8 mouse cellular contexts compared by ENCODE assay signal in genomic region chr11:102276411-102276915, GRCm38 (mm10). TPM values are rescaled to one million over a fixed set of nuclear protein-coding genes. Genes with fewer than 3 reads are reported as not detected.
DNase-seq lines count a peak whose midpoint lies in the region; ATAC-seq and TF ChIP-seq lines count a peak whose summit lies in the region.

No protein-coding gene starts in this region.

- no peaks in the 10 kb centered on the region for H3K36me3 ChIP-seq in spleen, adult 2 months (ENCODE audit: control insufficient read depth, insufficient read depth, low read length)
- no peaks in the 10 kb centered on the region for H3K36me3 ChIP-seq in heart, embryonic 16.5 days (ENCODE audit: control insufficient read depth, insufficient read depth)
- H3K36me3 ChIP-seq in limb, embryonic 13.5 days = no peaks in the 10 kb centered on the region
- no peaks in the 10 kb centered on the region for H3K36me3 ChIP-seq in neural tube, embryonic 11.5 days (ENCODE audit: control insufficient read depth, insufficient read depth, low read length)

- peak; percentile 73 for ATAC-seq in heart, embryonic 16.5 days (replicated peaks; ENCODE audit: extremely low read depth, insufficient read depth, low FRiP score)
- peak; percentile 75 for ATAC-seq in limb, embryonic 13.5 days (ENCODE audit: low FRiP score, low read depth)
- peak; percentile 35 for ATAC-seq in neural tube, embryonic 11.5 days (ENCODE audit: insufficient read depth, low FRiP score, low TSS enrichment)

- no peak for TF ChIP-seq CTCF in spleen, adult 2 months (IDR thresholded peaks at IDR 0.05; ENCODE audit: extremely low read depth, insufficient read depth, insufficient read length, insufficient replicate concordance)

- DNase-seq in adrenal gland, adult 2 months = peak; percentile 70
- DNase-seq in adrenal gland, adult 18-20 months (ENCODE audit: low spot score in 2 of 2) = no peak
- DNase-seq in spleen, adult 2 months (ENCODE audit: low read depth in 1 of 2, low spot score in 2 of 2) = no peak
- DNase-seq in spleen, adult 12 weeks (ENCODE audit: low spot score) = no peak
- peak; percentile 68 for DNase-seq in neural tube, embryonic 11.5 days (ENCODE audit: low spot score)
- no peak for DNase-seq in urinary bladder, adult 2 months (ENCODE audit: low spot score)

- no peak for TF ChIP-seq POLR2A in spleen, adult 2 months (IDR thresholded peaks at IDR 0.05; ENCODE audit: low read depth, low read length)

- H3K9ac ChIP-seq in heart, embryonic 16.5 days (ENCODE audit: low read length) = peak overlapping the region; percentile 72
- H3K9ac ChIP-seq in limb, embryonic 13.5 days = peak overlapping the region; percentile 76
- peak overlapping the region; percentile 49 for H3K9ac ChIP-seq in neural tube, embryonic 11.5 days (ENCODE audit: low read length)

- H3K27me3 ChIP-seq in spleen, adult 2 months (ENCODE audit: control insufficient read depth, insufficient read depth, low read length) = no peaks in the 10 kb centered on the region
- H3K27me3 ChIP-seq in heart, embryonic 16.5 days (ENCODE audit: control insufficient read depth, insufficient read depth, low read length) = 0 out of 2 replicates have a peak, but pooled peaks cover 4% of the 10 kb centered on the region
- H3K27me3 ChIP-seq in limb, embryonic 13.5 days = peaks cover 8% of the 10 kb centered on the region
- peaks cover 3% of the 10 kb centered on the region; the same call in 1 of the 2 replicates for H3K27me3 ChIP-seq in neural tube, embryonic 11.5 days (ENCODE audit: control insufficient read depth, insufficient read depth, low read length)

- no peaks in the 10 kb centered on the region for H3K9me3 ChIP-seq in heart, embryonic 16.5 days (replicated peaks; ENCODE audit: control insufficient read depth, low read length)
- H3K9me3 ChIP-seq in limb, embryonic 13.5 days = no peaks in the 10 kb centered on the region
- no peaks in the 10 kb centered on the region for H3K9me3 ChIP-seq in neural tube, embryonic 11.5 days (ENCODE audit: control insufficient read depth, low read length)

- H3K4me3 ChIP-seq in spleen, adult 2 months (ENCODE audit: extremely low read depth, insufficient read depth, insufficient read length) = peak overlapping the region; percentile 7; the same call in 1 of the 2 replicates
- H3K4me3 ChIP-seq in heart, embryonic 16.5 days (ENCODE audit: low read length) = peak overlapping the region; percentile 51
- H3K4me3 ChIP-seq in limb, embryonic 13.5 days = peak overlapping the region; percentile 50
- peak overlapping the region; percentile 35 for H3K4me3 ChIP-seq in neural tube, embryonic 11.5 days (ENCODE audit: low read depth, low read length)

- H3K4me1 ChIP-seq in spleen, adult 2 months (ENCODE audit: control insufficient read depth, insufficient read depth, insufficient read length) = peaks cover 4% of the 10 kb centered on the region; the same call in 1 of the 2 replicates
- peaks cover 7% of the 10 kb centered on the region for H3K4me1 ChIP-seq in heart, embryonic 16.5 days (ENCODE audit: control insufficient read depth, insufficient read depth, low read length)
- H3K4me1 ChIP-seq in limb, embryonic 13.5 days = peaks cover 18% of the 10 kb centered on the region
- peaks cover 7% of the 10 kb centered on the region for H3K4me1 ChIP-seq in neural tube, embryonic 11.5 days (ENCODE audit: control insufficient read depth, insufficient read depth, low read length)

- no peak overlapping the region for H3K27ac ChIP-seq in spleen, adult 2 months (ENCODE audit: insufficient read depth, low read length)
- H3K27ac ChIP-seq in heart, embryonic 16.5 days (ENCODE audit: low read length) = no peak overlapping the region
- 0 out of 2 replicates have a peak overlapping the region, but pooled peaks have one; percentile 33 for H3K27ac ChIP-seq in limb, embryonic 13.5 days
- no peak overlapping the region for H3K27ac ChIP-seq in neural tube, embryonic 11.5 days (ENCODE audit: low read depth, low read length)

- H3K4me2 ChIP-seq in heart, embryonic 16.5 days (ENCODE audit: low read depth, low read length) = peak overlapping the region; percentile 82
- H3K4me2 ChIP-seq in limb, embryonic 13.5 days (replicated peaks) = peak overlapping the region; percentile 87
- H3K4me2 ChIP-seq in neural tube, embryonic 11.5 days (ENCODE audit: low read depth) = peak overlapping the region; percentile 74

- 2% methylated on average over 33 of the region's 33 CpGs for WGBS in spleen, adult 2 months
- 3% methylated on average over 33 of the region's 33 CpGs for WGBS in heart, embryonic 16.5 days
- 2% methylated on average over 33 of the region's 33 CpGs for WGBS in limb, embryonic 13.5 days
- WGBS in neural tube, embryonic 11.5 days = under 1% methylated on average over 33 of the region's 33 CpGs

RNA-seq across cellular contexts. Expression of gene Asb16, which starts 7.9 kb away (rescaled TPM):
- under 1 TPM; 0.12 to 0.45 TPM for total RNA-seq in adrenal gland, adult 2 months (2021)
- 0.75 and 0.95 TPM in 2 replicates for polyA plus RNA-seq in adrenal gland, adult 2 months (2012; rRNA removed)
- under 1 TPM; 0.30 to 0.61 TPM for total RNA-seq in adrenal gland, adult 18-20 months (2021)
- polyA plus RNA-seq in spleen, adult 2 months (2012; rRNA removed) = 0.13 and 0.19 TPM in 2 replicates
- polyA plus RNA-seq in heart, embryonic 16.5 days (2015; fragmentation: Nextera tagmentation; extraction: Ambion mirVana) = 0.08 and 0.09 TPM in 2 replicates
- polyA plus RNA-seq in limb, embryonic 13.5 days (2015; fragmentation: Nextera tagmentation; extraction: Ambion mirVana) = 0.22 TPM in 2 replicates
- polyA plus RNA-seq in neural tube, embryonic 11.5 days (2014; fragmentation: Nextera tagmentation; extraction: Ambion mirVana) = not detected in 2 replicates
- 0.63 and 0.65 TPM in 2 replicates for polyA plus RNA-seq in urinary bladder, adult 2 months (2012; rRNA removed)

RNA-seq across cellular contexts. Expression of gene Tmub2, which starts 8.3 kb away (rescaled TPM):
- total RNA-seq in adrenal gland, adult 2 months (2021) = 10 to 100 TPM; 57.2 to 59.4 TPM
- polyA plus RNA-seq in adrenal gland, adult 2 months (2012; rRNA removed) = 55.8 and 58.9 TPM in 2 replicates
- 10 to 100 TPM; 43.3 to 55.3 TPM for total RNA-seq in adrenal gland, adult 18-20 months (2021)
- 31.6 and 41.1 TPM in 2 replicates for polyA plus RNA-seq in spleen, adult 2 months (2012; rRNA removed)
- polyA plus RNA-seq in heart, embryonic 16.5 days (2015; fragmentation: Nextera tagmentation; extraction: Ambion mirVana) = 42.6 and 44.9 TPM in 2 replicates
- 52.8 and 57.3 TPM in 2 replicates for polyA plus RNA-seq in limb, embryonic 13.5 days (2015; fragmentation: Nextera tagmentation; extraction: Ambion mirVana)
- 61.7 and 64.5 TPM in 2 replicates for polyA plus RNA-seq in neural tube, embryonic 11.5 days (2014; fragmentation: Nextera tagmentation; extraction: Ambion mirVana)
- 50.8 and 57.6 TPM in 2 replicates for polyA plus RNA-seq in urinary bladder, adult 2 months (2012; rRNA removed)

RNA-seq across cellular contexts. Expression of gene Atxn7l3, which starts 20.0 kb away (rescaled TPM):
- 10 to 100 TPM; 44.2 to 45.1 TPM for total RNA-seq in adrenal gland, adult 2 months (2021)
- 43.2 and 46.5 TPM in 2 replicates for polyA plus RNA-seq in adrenal gland, adult 2 months (2012; rRNA removed)
- total RNA-seq in adrenal gland, adult 18-20 months (2021) = 10 to 100 TPM; 44.3 to 53.4 TPM
- 39.8 and 45.1 TPM in 2 replicates for polyA plus RNA-seq in spleen, adult 2 months (2012; rRNA removed)
- polyA plus RNA-seq in heart, embryonic 16.5 days (2015; fragmentation: Nextera tagmentation; extraction: Ambion mirVana) = 7.1 and 9.1 TPM in 2 replicates
- polyA plus RNA-seq in limb, embryonic 13.5 days (2015; fragmentation: Nextera tagmentation; extraction: Ambion mirVana) = 20.7 and 21.4 TPM in 2 replicates
- polyA plus RNA-seq in neural tube, embryonic 11.5 days (2014; fragmentation: Nextera tagmentation; extraction: Ambion mirVana) = 18.8 and 20.0 TPM in 2 replicates
- polyA plus RNA-seq in urinary bladder, adult 2 months (2012; rRNA removed) = 36.5 and 38.6 TPM in 2 replicates

RNA-seq across cellular contexts. Expression of gene BC030867, which starts 27.8 kb away (rescaled TPM):
- total RNA-seq in adrenal gland, adult 2 months (2021) = under 1 TPM; 0.35 to 0.93 TPM
- 1.2 and 1.6 TPM in 2 replicates for polyA plus RNA-seq in adrenal gland, adult 2 months (2012; rRNA removed)
- total RNA-seq in adrenal gland, adult 18-20 months (2021) = under 1 TPM in 1 of 2 experiments, not detected in 1; 0.46 TPM
- 1.9 and 4.5 TPM in 2 replicates for polyA plus RNA-seq in spleen, adult 2 months (2012; rRNA removed)
- polyA plus RNA-seq in heart, embryonic 16.5 days (2015; fragmentation: Nextera tagmentation; extraction: Ambion mirVana) = 11.8 and 12.3 TPM in 2 replicates
- polyA plus RNA-seq in limb, embryonic 13.5 days (2015; fragmentation: Nextera tagmentation; extraction: Ambion mirVana) = 15.8 and 16.1 TPM in 2 replicates
- polyA plus RNA-seq in neural tube, embryonic 11.5 days (2014; fragmentation: Nextera tagmentation; extraction: Ambion mirVana) = 17.9 and 18.6 TPM in 2 replicates
- 0.41 TPM in 2 replicates for polyA plus RNA-seq in urinary bladder, adult 2 months (2012; rRNA removed)

RNA-seq across cellular contexts. Expression of gene Ubtf, which starts 43.1 kb away (rescaled TPM):
- total RNA-seq in adrenal gland, adult 2 months (2021) = 100 to 1,000 TPM in 1 of 2 experiments, 10 to 100 TPM in 1; 95.9 to 110 TPM
- polyA plus RNA-seq in adrenal gland, adult 2 months (2012; rRNA removed) = 24.2 and 25.4 TPM in 2 replicates
- 100 to 1,000 TPM in 1 of 2 experiments, 10 to 100 TPM in 1; 93.7 to 117 TPM for total RNA-seq in adrenal gland, adult 18-20 months (2021)
- 29.9 and 30.7 TPM in 2 replicates for polyA plus RNA-seq in spleen, adult 2 months (2012; rRNA removed)
- 57.8 and 58.9 TPM in 2 replicates for polyA plus RNA-seq in heart, embryonic 16.5 days (2015; fragmentation: Nextera tagmentation; extraction: Ambion mirVana)
- polyA plus RNA-seq in limb, embryonic 13.5 days (2015; fragmentation: Nextera tagmentation; extraction: Ambion mirVana) = 83.9 and 85.9 TPM in 2 replicates
- polyA plus RNA-seq in neural tube, embryonic 11.5 days (2014; fragmentation: Nextera tagmentation; extraction: Ambion mirVana) = 86.0 and 93.2 TPM in 2 replicates
- polyA plus RNA-seq in urinary bladder, adult 2 months (2012; rRNA removed) = 45.7 and 61.5 TPM in 2 replicates

Comparison
In these comparisons a context has a peak if more than half of its experiments do, and no peak if none do; other contexts are left out.
1. DNase-seq: peak in adrenal gland, adult 2 months (single experiment) and neural tube, embryonic 11.5 days (single experiment); none in adrenal gland, adult 18-20 months (0 of 2), spleen, adult 2 months (0 of 2), spleen, adult 12 weeks (single experiment) and urinary bladder, adult 2 months (single experiment).
2. Peak in every context shown above with its lines, with median percentiles within 50 percentile points of each other: H3K4me3 ChIP-seq, ATAC-seq, H3K4me2 ChIP-seq and H3K9ac ChIP-seq.